Mouse (Mus musculus) neural tube, embryonic 12.5 days (tissue): ENCODE data around the gene Csdc2. TPM values are rescaled to one million over a fixed set of nuclear protein-coding genes. Genes with fewer than 3 reads are reported as not detected.
A peak's percentile ranks its signal among the peaks of the same experiment; 100 is the strongest.
"Not testable (repeated sequence)": the region's sequence is repeated elsewhere in the genome, so short reads cannot be mapped to it uniquely, and the experiment has no call there.

Experiments used
- ATAC-seq: fragments of 200-750 bp; cut with Nextera tagmentation; 2 replicates; pipeline ENCODE4 v1.8.0; 2017; ENCODE audit warnings: low read depth, mild to moderate bottlenecking, moderate TSS enrichment, moderate library complexity; ENCODE audit not compliant: low FRiP score
- H3K27ac ChIP-seq: fragments of 300-500 bp; sonication (generic); 2 replicates; pipeline ENCODE4 v1.5.1; 2016
- H3K27me3 ChIP-seq: fragments of 300-500 bp; sonication (generic); replicated peaks from 2 replicates; pipeline ENCODE4 v1.6.1; 2016; ENCODE audit warnings: mild to moderate bottlenecking
- H3K36me3 ChIP-seq: fragments of 300-500 bp; sonication (generic); 2 replicates; pipeline ENCODE4 v1.6.1; 2016; ENCODE audit warnings: mild to moderate bottlenecking
- H3K4me1 ChIP-seq: fragments of 300-500 bp; sonication (generic); 2 replicates; pipeline ENCODE4 v1.6.1; 2016
- H3K4me2 ChIP-seq: fragments of 300-500 bp; sonication (generic); replicated peaks from 2 replicates; pipeline ENCODE4 v1.6.1; 2016; ENCODE audit warnings: mild to moderate bottlenecking
- H3K4me3 ChIP-seq: fragments of 300-500 bp; sonication (generic); 2 replicates; pipeline ENCODE4 v1.5.1; 2016
- H3K9ac ChIP-seq: fragments of 300-500 bp; sonication (generic); 2 replicates; pipeline ENCODE4 v1.6.1; 2016; ENCODE audit warnings: mild to moderate bottlenecking
- H3K9me3 ChIP-seq: fragments of 300-500 bp; sonication (generic); 2 replicates; pipeline ENCODE4 v1.6.1; 2016; ENCODE audit warnings: mild to moderate bottlenecking
- WGBS: fragments of 180-500 bp; shearing (Covaris S2); methylation state at CpG from one replicate; pipeline ENCODE4 v1.1.7; 2016; 5-methylcytosine and 5-hydroxymethylcytosine counted together
- polyA plus RNA-seq: library from polyadenylated mRNA; unstranded; fragments of >200 nt; fragmentation: Nextera tagmentation; extraction: Ambion mirVana; gene quantifications from 2 replicates; pipeline ENCODE4 v1.2.1, GENCODE M21; 2016

The Csdc2 gene
- polyA plus RNA-seq, result 60.8 and 64.8 TPM in 2 replicates

- H3K36me3 ChIP-seq, result no peaks in the 10 kb centered on the region
- ATAC-seq, result peak; percentile 61
- WGBS, result 0% methylated on average over 12 of the region's 12 CpGs
These were observed at the start of gene Csdc2 for GRCm38 (mm10) chr15:81936679-81937078. TSS of gene Csdc2 (plus strand) at chr15:81936759.

GRCm38 (mm10) chr15:81886795-81887550, 49.6 kb upstream of the Csdc2 start:
- no peaks in the 10 kb centered on the region for H3K4me1 ChIP-seq
- H3K27me3 ChIP-seq, result no peaks in the 10 kb centered on the region
- peaks cover 30% of the 10 kb centered on the region for H3K36me3 ChIP-seq
- H3K4me3 ChIP-seq, result no peak overlapping the region
- H3K4me2 ChIP-seq, result no peak overlapping the region
- no peak for ATAC-seq
- H3K9me3 ChIP-seq, result no peaks in the 10 kb centered on the region
- no peak overlapping the region for H3K9ac ChIP-seq
- no peak overlapping the region for H3K27ac ChIP-seq
- 91% methylated on average over 6 of the region's 6 CpGs for WGBS

More at GRCm38 (mm10) chr15:81936679-81937078, at the start of gene Csdc2:
- Histone ChIP-seq H3K4me1 (peaks cover 35% of the 10 kb centered on the region), H3K27me3 (no peaks in the 10 kb centered on the region), H3K4me2 (peak within 1 kb of the TSS; percentile 67), H3K4me3 (peak within 1 kb of the TSS; percentile 49), H3K9ac (peak within 1 kb of the TSS; percentile 63), H3K27ac (peak within 1 kb of the TSS; percentile 66), H3K9me3 (no peaks in the 10 kb centered on the region)

GRCm38 (mm10) chr15:81889175-81889574, 47.4 kb upstream of the Csdc2 start:
- H3K27ac ChIP-seq, result no peak overlapping the region
- H3K36me3 ChIP-seq, result peaks cover 44% of the 10 kb centered on the region
- no peak overlapping the region for H3K4me3 ChIP-seq
- no peak for ATAC-seq
- H3K9ac ChIP-seq, result no peak overlapping the region
- no peak overlapping the region for H3K4me2 ChIP-seq
- H3K9me3 ChIP-seq, result no peaks in the 10 kb centered on the region
- no peaks in the 10 kb centered on the region for H3K27me3 ChIP-seq
- no peaks in the 10 kb centered on the region for H3K4me1 ChIP-seq
- WGBS, result 96% methylated on average over 7 of the region's 7 CpGs

- no peak for ATAC-seq
- WGBS, result 93% methylated on average over 7 of the region's 7 CpGs
- H3K9ac ChIP-seq, result no peak overlapping the region
- H3K27ac ChIP-seq, result no peak overlapping the region
- H3K36me3 ChIP-seq, result peaks cover 60% of the 10 kb centered on the region
- no peak overlapping the region for H3K4me3 ChIP-seq
- H3K4me2 ChIP-seq, result no peak overlapping the region
- no peaks in the 10 kb centered on the region for H3K27me3 ChIP-seq
- H3K9me3 ChIP-seq, result no peaks in the 10 kb centered on the region
- no peaks in the 10 kb centered on the region for H3K4me1 ChIP-seq
These were observed 45.3 kb upstream of the Csdc2 start for GRCm38 (mm10) chr15:81891140-81891802.

GRCm38 (mm10) chr15:81891822-81892580, 44.6 kb upstream of the Csdc2 start:
- Histone ChIP-seq H3K27me3 (no peaks in the 10 kb centered on the region), H3K9me3 (no peaks in the 10 kb centered on the region), H3K9ac (no peak overlapping the region), H3K27ac (no peak overlapping the region), H3K4me1 (no peaks in the 10 kb centered on the region), H3K4me2 (no peak overlapping the region), H3K36me3 (peaks cover 67% of the 10 kb centered on the region), H3K4me3 (no peak overlapping the region)
- ATAC-seq, result no peak
- WGBS, result 92% methylated on average over 8 of the region's 8 CpGs

- H3K9me3 ChIP-seq, result no peaks in the 10 kb centered on the region
- no peak overlapping the region for H3K9ac ChIP-seq
- peaks cover 75% of the 10 kb centered on the region for H3K36me3 ChIP-seq
- H3K4me2 ChIP-seq, result no peak overlapping the region
- no peak overlapping the region for H3K27ac ChIP-seq
- WGBS, result 88% methylated on average over 1 of the region's 1 CpGs
- no peak for ATAC-seq
- H3K4me3 ChIP-seq, result no peak overlapping the region
- H3K4me1 ChIP-seq, result no peaks in the 10 kb centered on the region
- no peaks in the 10 kb centered on the region for H3K27me3 ChIP-seq
These were observed 42.6 kb upstream of the Csdc2 start for GRCm38 (mm10) chr15:81894002-81894401.

- ATAC-seq, result no peak
- H3K36me3 ChIP-seq, result peaks cover 75% of the 10 kb centered on the region
- 100% methylated on average over 2 of the region's 2 CpGs for WGBS
These were observed 40.2 kb upstream of the Csdc2 start for GRCm38 (mm10) chr15:81896407-81896806.

GRCm38 (mm10) chr15:81897607-81898285, 38.8 kb upstream of the Csdc2 start:
- no peaks in the 10 kb centered on the region for H3K27me3 ChIP-seq
- no peak for ATAC-seq
- no peak overlapping the region for H3K9ac ChIP-seq
- no peak overlapping the region for H3K4me2 ChIP-seq
- H3K36me3 ChIP-seq, result peaks cover 75% of the 10 kb centered on the region
- no peaks in the 10 kb centered on the region for H3K9me3 ChIP-seq
- no peak overlapping the region for H3K27ac ChIP-seq
- no peak overlapping the region for H3K4me3 ChIP-seq
- no peaks in the 10 kb centered on the region for H3K4me1 ChIP-seq
- WGBS, result 93% methylated on average over 5 of the region's 5 CpGs

More at GRCm38 (mm10) chr15:81896407-81896806, 40.2 kb upstream of the Csdc2 start:
- Histone ChIP-seq H3K27me3 (no peaks in the 10 kb centered on the region), H3K9ac (no peak overlapping the region), H3K4me2 (no peak overlapping the region), H3K9me3 (no peaks in the 10 kb centered on the region), H3K4me1 (no peaks in the 10 kb centered on the region), H3K4me3 (no peak overlapping the region), H3K27ac (no peak overlapping the region)

DNA sequence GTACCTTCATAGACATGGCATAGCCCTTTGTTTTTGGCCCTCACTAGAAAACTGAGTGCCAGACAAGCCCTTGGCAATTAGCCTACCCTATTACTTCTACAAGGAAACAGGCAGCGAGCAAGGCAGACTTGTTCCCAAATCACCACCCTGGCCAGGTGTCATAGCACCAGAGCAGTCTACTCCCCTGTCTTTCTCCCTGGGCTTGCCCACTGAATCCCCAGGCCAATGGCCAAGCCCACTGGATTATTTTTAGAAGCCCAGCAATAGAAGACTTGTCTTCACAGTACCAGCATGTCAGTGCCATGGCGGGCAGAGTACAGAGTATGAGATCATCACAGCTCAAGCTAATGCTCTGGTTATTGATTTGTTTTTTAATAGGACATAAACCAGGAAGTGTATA, 37.8 kb upstream of the Csdc2 start:
- peaks cover 81% of the 10 kb centered on the region for H3K36me3 ChIP-seq
- H3K9me3 ChIP-seq, result no peaks in the 10 kb centered on the region
- no peak overlapping the region for H3K27ac ChIP-seq
- no peak overlapping the region for H3K9ac ChIP-seq
- no peaks in the 10 kb centered on the region for H3K27me3 ChIP-seq
- no peak for ATAC-seq
- H3K4me1 ChIP-seq, result no peaks in the 10 kb centered on the region
- 100% methylated on average over 2 of the region's 2 CpGs for WGBS
- H3K4me2 ChIP-seq, result no peak overlapping the region
- no peak overlapping the region for H3K4me3 ChIP-seq

DNA sequence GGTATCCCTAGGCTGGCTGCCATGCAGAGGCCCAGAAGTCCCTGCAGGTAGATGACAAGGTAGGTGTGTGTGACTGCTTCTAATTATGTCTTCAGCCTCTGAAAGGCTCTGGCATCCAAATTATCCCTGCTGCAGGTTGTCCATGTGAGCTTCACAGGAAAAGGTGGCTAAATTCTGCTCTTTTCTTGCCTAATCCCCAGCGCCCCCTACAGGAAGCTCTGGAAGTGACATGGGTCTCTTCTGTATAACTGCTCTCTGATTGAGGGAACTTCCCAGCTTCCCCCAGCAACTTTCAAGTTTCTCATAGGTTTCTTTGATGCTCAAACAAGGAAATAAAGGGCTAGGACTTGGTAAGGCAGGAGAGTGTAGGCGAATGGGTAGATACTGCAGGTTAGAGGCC, 31.6 kb upstream of the Csdc2 start:
- no peak overlapping the region for H3K4me3 ChIP-seq
- no peak overlapping the region for H3K4me2 ChIP-seq
- H3K9ac ChIP-seq, result no peak overlapping the region
- H3K36me3 ChIP-seq, result peaks cover 93% of the 10 kb centered on the region
- WGBS, result 47% methylated on average over 2 of the region's 2 CpGs
- H3K9me3 ChIP-seq, result no peaks in the 10 kb centered on the region
- H3K4me1 ChIP-seq, result no peaks in the 10 kb centered on the region
- H3K27me3 ChIP-seq, result no peaks in the 10 kb centered on the region
- ATAC-seq, result no peak
- no peak overlapping the region for H3K27ac ChIP-seq

- 96% methylated on average over 8 of the region's 8 CpGs for WGBS
These were observed 28.6 kb upstream of the Csdc2 start for GRCm38 (mm10) chr15:81907953-81908352.

GRCm38 (mm10) chr15:81908767-81909166, 27.8 kb upstream of the Csdc2 start:
- 91% methylated on average over 4 of the region's 4 CpGs for WGBS
- H3K4me2 ChIP-seq, H3K4me3 ChIP-seq, H3K9me3 ChIP-seq, H3K27me3 ChIP-seq, ATAC-seq, H3K9ac ChIP-seq, H3K27ac ChIP-seq, H3K4me1 ChIP-seq: not testable (repeated sequence)
- peaks cover 95% of the 10 kb centered on the region for H3K36me3 ChIP-seq

More at GRCm38 (mm10) chr15:81907953-81908352, 28.6 kb upstream of the Csdc2 start:
- Histone ChIP-seq H3K27me3 (no peaks in the 10 kb centered on the region), H3K4me2 (no peak overlapping the region), H3K4me3 (no peak overlapping the region), H3K27ac (no peak overlapping the region), H3K36me3 (peaks cover 95% of the 10 kb centered on the region), H3K9ac (no peak overlapping the region), H3K9me3 (no peaks in the 10 kb centered on the region), H3K4me1 (no peaks in the 10 kb centered on the region)
- ATAC-seq, result no peak
